Mouse (Mus musculus): ENCODE data around the gene Smg6.

DNA sequence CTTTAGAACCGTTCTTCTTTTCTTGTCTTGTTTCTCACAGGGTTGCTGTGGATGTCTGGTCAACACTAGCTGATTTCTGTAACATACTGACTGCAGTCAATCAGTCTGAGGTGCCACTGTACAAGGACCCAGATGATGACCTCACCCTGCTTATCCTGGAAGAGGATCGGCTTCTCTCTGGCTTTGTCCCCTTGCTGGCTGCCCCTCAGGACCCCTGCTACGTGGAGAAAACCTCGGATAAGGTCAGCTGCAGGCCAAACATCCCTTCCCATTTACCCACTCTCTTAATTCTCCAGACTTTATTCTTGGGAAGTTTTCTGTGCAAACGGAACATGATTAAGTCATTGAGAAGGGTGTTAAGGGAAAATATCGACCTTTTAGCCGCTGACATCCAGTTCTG lies 128.1 kb downstream of the Smg6 start:
- TF ChIP-seq CTCF (IDR thresholded peaks at IDR 0.05; ENCODE audit: borderline replicate concordance, extremely low read depth, insufficient read depth, insufficient read length) (no peak), POLR2A (IDR thresholded peaks at IDR 0.05; ENCODE audit: borderline replicate concordance, extremely low read depth, insufficient read depth, insufficient read length, poor library complexity, severe bottlenecking) (no peak)

All from brain, embryonic 14.5 days (tissue).